Mouse (Mus musculus): ENCODE results near the gene Apoe. TPM values are rescaled to one million over a fixed set of nuclear protein-coding genes. Genes with fewer than 3 reads are reported as not detected.

Gene Apoe
- total RNA-seq, 2 experiments from 2014 or later, result 27.5 to 110 TPM

- peak; percentile 60 for ATAC-seq (replicated peaks; ENCODE audit: poor library complexity)
Measured at GRCm38 (mm10) chr7:19668947-19669721, 29.9 kb downstream of the Apoe start.

GRCm38 (mm10) chr7:19667434-19667833, 31.6 kb downstream of the Apoe start:
- no peak for ATAC-seq (replicated peaks; ENCODE audit: poor library complexity)

- ATAC-seq (replicated peaks; ENCODE audit: poor library complexity), result no peak
Measured at GRCm38 (mm10) chr7:19666750-19667149, 32.2 kb downstream of the Apoe start.

GRCm38 (mm10) chr7:19664955-19665841, 33.8 kb downstream of the Apoe start, which contains the start of gene Clptm1:
Gene Clptm1 (minus strand): TSS chr7:19665033.
- peak; percentile 79 for ATAC-seq (replicated peaks; ENCODE audit: poor library complexity)

GRCm38 (mm10) chr7:19664455-19664954, 34.5 kb downstream of the Apoe start:
- no peak for ATAC-seq (replicated peaks; ENCODE audit: poor library complexity)

GRCm38 (mm10) chr7:19663940-19664339, 35.0 kb downstream of the Apoe start:
- ATAC-seq (replicated peaks; ENCODE audit: poor library complexity), result no peak

GRCm38 (mm10) chr7:19652614-19653013, 46.4 kb downstream of the Apoe start:
- no peak for ATAC-seq (replicated peaks; ENCODE audit: poor library complexity)

GRCm38 (mm10) chr7:19651063-19651786, 47.8 kb downstream of the Apoe start:
- ATAC-seq (replicated peaks; ENCODE audit: poor library complexity), result 0 out of 2 replicates have a peak, but pooled peaks have one; percentile 20

Other genes starting within 250 kb of the Apoe start
- gene Mark4, start 240.4 kb downstream of the Apoe start, total RNA-seq (2015), result 10.3 and 11.0 TPM in 2 replicates
- 4.8 and 6.9 TPM in 2 replicates for gene Mark4, start 240.4 kb downstream of the Apoe start, total RNA-seq (2017)
- gene Exoc3l2, start 235.9 kb downstream of the Apoe start, total RNA-seq (2015), result 0.54 and 0.57 TPM in 2 replicates
- gene Exoc3l2, start 235.9 kb downstream of the Apoe start, total RNA-seq (2017), result 0.62 and 1.3 TPM in 2 replicates
- 2.9 and 3.3 TPM in 2 replicates for gene Bloc1s3, start 190.8 kb downstream of the Apoe start, total RNA-seq (2015)
- gene Bloc1s3, start 190.8 kb downstream of the Apoe start, total RNA-seq (2017), result 1.3 and 1.5 TPM in 2 replicates
- gene Trappc6a, start 190.8 kb downstream of the Apoe start, total RNA-seq (2015), result 55.2 and 58.3 TPM in 2 replicates
- gene Trappc6a, start 190.8 kb downstream of the Apoe start, total RNA-seq (2017), result 26.1 and 39.5 TPM in 2 replicates
- gene Nkpd1, start 181.3 kb downstream of the Apoe start, total RNA-seq (2015), result not detected in 2 replicates
- gene Nkpd1, start 181.3 kb downstream of the Apoe start, total RNA-seq (2017), result 0.17 and 0.34 TPM in 2 replicates
- 11.0 and 11.7 TPM in 2 replicates for gene Ppp1r37, start 136.1 kb downstream of the Apoe start, total RNA-seq (2015)
- 13.4 and 18.1 TPM in 2 replicates for gene Ppp1r37, start 136.1 kb downstream of the Apoe start, total RNA-seq (2017)
- 5.9 and 6.8 TPM in 2 replicates for gene Zfp296, start 121.9 kb downstream of the Apoe start, total RNA-seq (2015)
- gene Zfp296, start 121.9 kb downstream of the Apoe start, total RNA-seq (2017), result 2.8 and 4.4 TPM in 2 replicates
- 65.5 and 73.4 TPM in 2 replicates for gene Gemin7, start 121.6 kb downstream of the Apoe start, total RNA-seq (2015)
- gene Gemin7, start 121.6 kb downstream of the Apoe start, total RNA-seq (2017), result 33.5 and 36.9 TPM in 2 replicates
- gene Clasrp, start 94.7 kb downstream of the Apoe start, total RNA-seq (2015), result 9.6 and 11.7 TPM in 2 replicates
- gene Clasrp, start 94.7 kb downstream of the Apoe start, total RNA-seq (2017), result 30.2 and 32.6 TPM in 2 replicates
- 0.22 TPM in 1 of 2 replicates, not detected in the other for gene Relb, start 69.8 kb downstream of the Apoe start, total RNA-seq (2015)
- gene Relb, start 69.8 kb downstream of the Apoe start, total RNA-seq (2017), result 0.74 and 2.5 TPM in 2 replicates
- 47.3 and 57.1 TPM in 2 replicates for gene Clptm1, start 34.2 kb downstream of the Apoe start, total RNA-seq (2015)
- 25.7 and 30.0 TPM in 2 replicates for gene Clptm1, start 34.2 kb downstream of the Apoe start, total RNA-seq (2017)
- 1.7 and 2.7 TPM in 2 replicates for gene Apoc2, start 21.2 kb downstream of the Apoe start, total RNA-seq (2015)
- 2.2 and 5.2 TPM in 2 replicates for gene Apoc2, start 21.2 kb downstream of the Apoe start, total RNA-seq (2017)
- not detected in 2 replicates for gene Gm44805, start 17.8 kb downstream of the Apoe start, total RNA-seq (2015)
- not detected in 2 replicates for gene Gm44805, start 17.8 kb downstream of the Apoe start, total RNA-seq (2017)
- not detected in 2 replicates for gene Apoc4, start 17.7 kb downstream of the Apoe start, total RNA-seq (2015)
- gene Apoc4, start 17.7 kb downstream of the Apoe start, total RNA-seq (2017), result not detected in 2 replicates
- gene Apoc1, start 6.5 kb downstream of the Apoe start, total RNA-seq (2015), result 0.79 and 2.0 TPM in 2 replicates
- 1.1 and 6.4 TPM in 2 replicates for gene Apoc1, start 6.5 kb downstream of the Apoe start, total RNA-seq (2017)
- 61.5 and 62.2 TPM in 2 replicates for gene Tomm40, start 16.2 kb upstream of the Apoe start, total RNA-seq (2015)
- 42.5 and 50.8 TPM in 2 replicates for gene Tomm40, start 16.2 kb upstream of the Apoe start, total RNA-seq (2017)
- 0.95 and 2.2 TPM in 2 replicates for gene Nectin2, start 51.3 kb upstream of the Apoe start, total RNA-seq (2015)
- 0.78 and 1.0 TPM in 2 replicates for gene Nectin2, start 51.3 kb upstream of the Apoe start, total RNA-seq (2017)
- gene Bcam, start 71.8 kb upstream of the Apoe start, total RNA-seq (2015), result not detected in 2 replicates
- gene Bcam, start 71.8 kb upstream of the Apoe start, total RNA-seq (2017), result not detected in 2 replicates
- not detected in 2 replicates for gene Cblc, start 97.6 kb upstream of the Apoe start, total RNA-seq (2015)
- gene Cblc, start 97.6 kb upstream of the Apoe start, total RNA-seq (2017), result not detected in 2 replicates
- gene Bcl3, start 123.6 kb upstream of the Apoe start, total RNA-seq (2015), result 6.3 and 11.5 TPM in 2 replicates
- 1.6 and 4.6 TPM in 2 replicates for gene Bcl3, start 123.6 kb upstream of the Apoe start, total RNA-seq (2017)
- gene Gm19345, start 152.8 kb upstream of the Apoe start, total RNA-seq (2015), result not detected in 2 replicates
- not detected in 2 replicates for gene Gm19345, start 152.8 kb upstream of the Apoe start, total RNA-seq (2017)
- not detected in 2 replicates for gene Ceacam16, start 162.1 kb upstream of the Apoe start, total RNA-seq (2015)
- not detected in 2 replicates for gene Ceacam16, start 162.1 kb upstream of the Apoe start, total RNA-seq (2017)
- not detected in 2 replicates for gene Ceacam19, start 188.8 kb upstream of the Apoe start, total RNA-seq (2015)
- gene Ceacam19, start 188.8 kb upstream of the Apoe start, total RNA-seq (2017), result 0.03 TPM in 1 of 2 replicates, not detected in the other
- 10.2 and 13.0 TPM in 2 replicates for gene Pvr, start 222.0 kb upstream of the Apoe start, total RNA-seq (2015)
- gene Pvr, start 222.0 kb upstream of the Apoe start, total RNA-seq (2017), result 7.5 and 9.7 TPM in 2 replicates